Mouse (Mus musculus) adrenal gland, adult 18-20 months (tissue): ENCODE measurements around the gene Minpp1. TPM values are rescaled to one million over a fixed set of nuclear protein-coding genes. Genes with fewer than 3 reads are reported as not detected.

Experiments used
- DNase-seq, 2 experiments: peaks; one replicate each; pipeline ENCODE4 v3.0.0; 2021 to 2022; ENCODE audit warnings: low spot score in 2 of 2
- total RNA-seq, 2 experiments: library from RNA; stranded (reverse); gene quantifications; 1 replicate in 1 of 2; 2 replicates in 1 of 2; pipeline ENCODE4 v1.2.3; 2021

The Minpp1 gene
- total RNA-seq, 2 experiments from 2014 or later: 27.9 to 38.8 TPM

DNA sequence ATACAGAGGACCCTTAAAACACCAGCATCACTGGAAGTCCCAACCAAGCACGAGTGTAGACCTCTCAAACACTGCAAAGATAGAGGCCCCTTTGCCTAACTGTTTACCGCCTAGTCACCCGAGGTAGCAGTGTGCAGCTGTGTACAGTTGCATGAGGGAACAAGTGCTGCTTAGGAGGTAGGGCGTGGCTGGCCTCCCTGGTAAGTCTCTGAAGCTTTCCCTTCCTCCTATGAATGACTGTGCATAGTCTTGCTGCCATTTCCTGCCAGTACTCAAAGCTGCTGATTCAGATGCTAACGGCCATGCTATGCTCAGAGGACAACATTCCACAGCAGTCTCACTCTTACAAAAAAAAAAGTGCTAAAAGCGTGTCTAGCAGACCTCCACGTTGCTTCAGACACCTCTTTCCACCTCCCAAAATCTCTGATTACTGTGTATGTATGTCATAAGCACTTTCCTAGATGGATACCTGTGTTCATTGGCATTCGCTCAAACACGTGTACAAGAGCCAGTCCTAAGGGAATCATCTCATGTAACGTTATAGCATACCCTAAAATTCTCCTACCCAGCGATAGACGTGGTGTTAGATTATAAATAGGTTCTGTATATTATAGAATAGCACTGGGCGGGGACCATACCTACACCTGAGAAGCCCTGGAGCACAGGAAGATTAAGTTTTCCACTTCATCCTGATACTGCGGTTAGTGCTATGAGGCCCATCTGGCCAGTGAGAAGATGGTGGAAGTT, 38.4 kb downstream of the Minpp1 start:
- DNase-seq: no peak

DNA sequence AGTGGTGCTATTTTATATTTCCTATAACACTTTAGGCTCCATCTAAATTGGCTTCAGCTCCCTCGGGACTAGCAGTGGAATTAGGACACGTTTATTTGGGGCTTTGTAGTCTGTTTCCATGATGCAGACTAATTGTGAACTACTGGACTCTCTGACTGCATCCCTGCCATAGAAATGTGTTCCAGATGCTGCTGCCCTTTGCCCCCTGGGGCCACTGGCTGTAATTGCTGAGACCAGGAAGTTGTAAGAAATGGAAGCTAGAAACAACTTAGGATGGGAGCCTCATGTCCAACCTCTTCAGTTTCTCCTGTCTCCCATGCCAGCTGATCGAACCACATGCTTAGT, 38.9 kb downstream of the Minpp1 start:
- no peak for DNase-seq

DNA sequence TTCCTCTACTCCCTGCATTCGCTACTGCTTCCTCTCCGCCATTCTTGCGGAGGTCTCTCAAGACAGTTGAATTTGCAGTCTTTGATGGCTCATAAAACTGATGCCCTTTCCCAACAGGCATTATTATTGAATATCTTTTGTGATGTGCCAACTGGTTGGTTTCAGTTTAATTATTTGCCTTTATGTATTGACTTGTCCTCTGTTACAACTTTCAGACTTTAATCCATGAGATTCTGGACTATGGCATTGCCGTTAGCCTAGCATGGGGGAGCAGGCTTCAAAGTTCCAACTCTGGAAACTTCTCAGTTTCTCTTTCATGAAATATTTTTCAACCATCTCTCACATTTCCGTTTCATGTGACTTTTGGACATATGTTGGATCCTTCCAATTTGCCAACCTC, 41.6 kb downstream of the Minpp1 start:
- no peak for DNase-seq

DNA sequence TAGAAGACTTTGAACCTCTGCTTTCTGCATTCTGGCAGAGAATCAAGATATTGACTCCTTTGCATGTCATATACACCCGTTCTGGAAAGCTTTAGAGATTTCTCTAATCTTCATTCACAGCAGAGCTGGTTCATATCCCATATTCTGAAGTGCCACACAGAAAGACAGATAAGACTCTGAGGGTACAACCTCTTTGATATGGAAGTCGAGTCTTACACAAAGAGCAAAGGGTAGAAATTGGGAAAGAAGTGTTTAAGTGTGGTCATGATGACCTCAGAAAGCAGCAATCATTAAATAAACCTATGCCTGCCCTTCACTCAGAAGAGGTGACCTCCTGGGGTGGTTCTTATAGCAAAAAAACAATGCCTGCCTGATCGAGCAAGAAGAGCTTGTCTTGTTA, 43.2 kb downstream of the Minpp1 start:
- DNase-seq: no peak

DNA sequence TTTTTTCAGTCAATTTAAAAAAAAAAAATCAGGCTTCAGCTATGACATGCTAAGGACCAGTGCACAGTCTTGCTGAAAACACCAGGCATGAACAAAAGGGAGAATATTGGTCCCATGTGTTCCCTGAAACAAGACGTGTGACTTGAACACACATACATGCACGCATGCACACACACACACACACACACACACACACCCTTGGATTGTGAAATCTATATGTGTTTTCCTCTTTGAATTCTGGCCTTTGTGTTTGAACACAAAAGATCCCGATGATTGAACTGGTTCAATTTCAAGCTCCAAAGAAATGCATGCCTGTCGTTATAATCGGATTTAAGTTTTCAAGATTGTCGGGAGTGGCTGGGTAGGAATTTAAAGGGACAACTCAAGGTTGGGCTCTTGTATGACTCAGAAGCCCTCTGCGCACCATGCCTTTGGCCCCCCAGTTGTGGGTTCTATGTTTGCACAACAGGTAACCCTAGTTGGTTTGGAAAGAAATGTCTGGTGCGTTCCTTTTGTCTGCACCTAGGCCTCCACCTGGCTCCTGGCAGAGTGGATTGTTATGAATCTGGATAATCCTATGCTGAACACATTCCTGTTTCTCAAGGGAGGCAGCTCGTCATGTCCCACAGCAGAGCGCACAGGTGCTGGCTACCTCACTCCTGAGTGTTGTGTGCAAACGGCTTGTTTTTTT, 43.8 kb downstream of the Minpp1 start:
- DNase-seq: no peak

DNA sequence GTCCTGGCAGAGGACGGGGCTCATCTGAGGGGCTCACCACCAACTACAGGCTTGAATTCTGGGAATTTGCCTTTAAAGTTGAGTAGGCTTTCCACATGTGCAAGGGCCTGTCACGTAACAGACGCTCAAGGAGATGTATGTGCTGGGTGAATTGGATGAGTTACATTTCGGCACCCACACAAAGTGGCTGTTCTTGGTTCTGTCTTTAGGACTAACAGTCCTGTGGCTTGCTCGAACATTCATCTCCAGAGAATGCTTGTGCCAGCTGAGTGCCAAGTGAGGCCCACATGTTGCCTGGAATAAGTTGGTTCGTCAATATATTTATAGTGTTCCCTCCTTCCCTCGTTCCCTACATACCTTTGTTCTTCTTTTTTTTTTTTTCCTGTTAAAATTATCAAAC, 44.7 kb downstream of the Minpp1 start:
- DNase-seq: no peak

DNA sequence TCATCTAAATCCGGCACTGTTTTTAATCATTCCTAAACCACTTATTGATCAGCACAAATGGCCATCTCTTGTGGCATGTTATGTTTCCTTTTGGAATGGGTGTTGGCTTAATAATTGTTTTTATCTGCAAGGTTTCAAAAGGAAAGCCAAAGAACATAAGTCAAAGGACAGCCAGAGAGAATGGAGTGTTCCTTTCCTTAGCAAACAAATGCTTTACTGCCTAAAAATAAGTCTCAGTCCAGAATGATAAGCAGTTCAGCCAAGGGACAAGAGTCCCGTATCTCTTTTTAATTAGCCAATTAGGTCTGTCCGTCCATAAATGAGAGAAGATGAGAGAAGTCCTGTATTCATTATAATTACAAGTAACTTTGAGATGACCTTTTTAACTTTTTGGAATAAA, 46.8 kb downstream of the Minpp1 start:
- no peak for DNase-seq

DNA sequence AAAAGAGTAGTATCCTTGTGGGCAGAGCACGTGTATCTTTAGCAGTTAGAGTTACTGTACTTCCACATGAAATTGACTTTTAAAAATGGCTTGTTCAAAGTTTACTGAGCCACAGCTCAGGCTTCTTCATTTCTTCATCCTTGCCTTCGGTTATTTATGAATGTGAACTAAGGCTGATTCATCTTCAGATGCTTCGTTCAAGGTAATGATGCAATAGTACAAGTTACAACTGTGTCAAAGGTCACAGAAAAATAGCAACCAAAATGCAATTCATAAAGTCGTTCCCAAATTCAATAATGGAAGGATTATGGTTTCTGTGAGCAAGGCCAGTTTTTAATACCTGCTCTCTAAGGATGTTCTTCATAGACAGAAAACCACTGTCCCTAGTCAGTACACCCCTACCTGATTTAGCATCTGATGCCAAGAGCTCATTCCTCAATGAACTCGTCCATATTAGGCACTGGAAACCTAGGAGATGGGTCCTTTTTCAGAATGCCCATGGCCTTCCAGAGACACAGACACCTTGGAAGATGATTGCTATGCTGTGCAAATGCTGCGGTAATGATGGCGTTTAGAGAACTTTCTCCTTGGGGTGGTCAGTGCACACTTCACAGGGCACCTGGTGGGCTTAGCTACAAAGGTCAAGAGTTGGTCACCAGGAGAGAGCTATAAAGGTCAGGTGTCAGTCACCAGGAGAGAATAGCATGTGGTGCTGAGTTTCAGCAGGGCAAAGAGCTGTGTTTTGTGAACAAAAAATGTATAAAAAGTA, 47.4 kb downstream of the Minpp1 start:
- peak in 1 of 2 experiments; percentile 29 for DNase-seq

DNA sequence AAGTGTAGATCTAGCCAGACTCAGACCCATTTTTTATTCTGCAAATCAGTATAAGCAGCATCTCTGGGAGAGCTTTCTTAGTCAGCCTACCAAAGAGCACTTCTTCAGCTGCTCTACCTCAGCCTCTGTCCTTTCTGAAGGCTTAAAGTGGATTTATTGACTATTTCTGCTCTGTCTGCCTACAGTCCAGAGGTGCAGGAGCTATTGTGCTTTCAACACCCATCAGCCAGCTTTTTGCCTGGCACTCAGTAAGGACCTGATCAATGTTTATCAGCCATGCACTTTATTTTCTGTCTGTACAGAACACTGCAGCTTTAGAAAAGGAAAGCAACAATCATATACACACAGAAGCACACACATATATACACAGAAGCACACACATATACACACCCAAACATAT, 49.3 kb downstream of the Minpp1 start:
- DNase-seq: no peak

DNA sequence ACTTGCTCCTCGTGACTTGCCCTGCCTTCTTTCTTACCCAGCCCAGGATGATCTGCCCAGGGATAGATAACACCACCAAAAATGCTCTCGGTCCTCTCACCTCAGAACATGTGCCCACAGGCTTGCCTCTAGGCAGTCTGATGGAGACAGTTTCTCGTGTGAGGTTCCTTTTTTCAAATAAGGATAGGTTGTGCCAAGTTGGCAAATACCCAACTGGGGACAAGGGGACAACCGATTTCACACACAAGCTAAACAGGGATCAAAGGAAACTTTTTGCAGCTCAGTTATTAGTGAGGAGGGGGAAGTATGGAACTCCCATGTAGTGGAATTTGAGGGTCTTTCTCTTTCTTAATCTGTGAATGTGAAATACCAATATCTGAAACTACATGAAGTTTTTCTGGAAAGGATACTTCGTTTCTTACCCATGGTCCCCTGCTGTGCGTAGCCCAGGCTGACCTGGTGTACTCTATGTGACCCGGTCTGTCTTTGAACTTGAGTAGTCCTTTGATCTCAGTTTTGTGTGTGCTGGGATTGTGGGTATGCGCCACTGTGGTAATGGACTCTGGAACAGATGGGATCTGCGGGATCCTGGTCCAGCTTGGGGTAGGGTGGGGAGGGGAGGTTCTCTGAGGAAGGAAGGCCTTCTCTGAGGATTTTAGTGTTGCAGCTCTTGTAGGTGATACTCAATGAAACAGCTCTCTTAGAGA, 57.4 kb downstream of the Minpp1 start:
- DNase-seq: no peak

DNA sequence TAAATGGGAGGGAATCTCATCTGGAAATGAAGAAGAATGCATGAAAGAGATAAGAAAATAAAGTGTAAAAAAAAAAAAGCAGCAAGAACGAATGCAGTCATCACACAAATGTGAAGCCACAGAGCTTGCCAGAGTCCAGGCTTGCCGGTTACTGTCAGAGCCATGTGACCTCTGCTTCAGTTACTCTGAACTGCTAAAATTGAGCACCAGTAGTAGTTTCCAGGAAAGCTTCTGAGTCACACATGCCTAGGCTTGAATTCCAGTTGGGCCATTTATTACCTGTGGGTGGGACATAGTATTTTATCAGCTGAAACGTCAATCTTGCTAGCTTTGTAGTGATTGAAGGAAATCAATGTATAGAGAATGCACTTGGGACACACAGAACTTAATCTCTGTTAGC, 61.8 kb downstream of the Minpp1 start:
- peak in 1 of 2 experiments; percentile 14 for DNase-seq

DNA sequence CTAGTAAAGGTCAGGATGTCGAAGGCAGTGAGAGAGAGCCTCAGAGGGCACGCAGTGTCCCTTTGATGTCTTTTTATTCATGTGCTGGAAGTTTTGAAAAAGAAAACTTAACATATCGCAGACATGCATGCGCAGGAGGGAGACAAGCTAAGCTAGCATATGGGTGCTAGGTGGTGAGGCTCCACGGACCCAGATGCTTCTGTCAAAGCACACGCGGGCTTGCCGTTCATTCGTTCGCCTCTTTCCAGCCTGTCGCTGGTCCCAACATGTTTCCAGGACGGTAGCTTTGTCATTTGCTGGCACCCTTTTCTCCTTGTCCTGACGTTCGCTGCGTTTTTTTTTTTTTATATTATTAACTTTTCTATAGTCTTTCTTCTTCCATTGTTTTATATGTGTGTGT, 62.6 kb downstream of the Minpp1 start:
- no peak for DNase-seq

DNA sequence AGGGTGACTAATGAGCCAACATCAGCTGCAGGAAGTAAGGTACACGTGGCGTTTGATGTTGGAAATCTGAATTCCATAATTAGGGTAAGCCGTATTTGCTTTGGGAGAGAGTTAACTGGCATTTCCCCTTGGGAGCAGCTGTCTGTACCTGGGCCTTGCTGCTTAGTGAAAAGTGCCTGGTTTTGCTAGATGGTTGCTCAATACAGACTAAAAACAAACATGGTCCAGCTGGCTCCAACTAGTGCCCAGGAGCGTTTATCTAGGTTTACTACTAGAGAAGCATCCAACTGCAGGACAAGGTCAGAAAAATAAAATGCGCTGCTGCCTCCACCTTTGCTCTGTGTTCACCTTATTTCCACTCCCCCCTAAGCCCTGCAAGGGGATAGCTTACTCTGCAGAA, 64.9 kb downstream of the Minpp1 start:
- DNase-seq: no peak

DNA sequence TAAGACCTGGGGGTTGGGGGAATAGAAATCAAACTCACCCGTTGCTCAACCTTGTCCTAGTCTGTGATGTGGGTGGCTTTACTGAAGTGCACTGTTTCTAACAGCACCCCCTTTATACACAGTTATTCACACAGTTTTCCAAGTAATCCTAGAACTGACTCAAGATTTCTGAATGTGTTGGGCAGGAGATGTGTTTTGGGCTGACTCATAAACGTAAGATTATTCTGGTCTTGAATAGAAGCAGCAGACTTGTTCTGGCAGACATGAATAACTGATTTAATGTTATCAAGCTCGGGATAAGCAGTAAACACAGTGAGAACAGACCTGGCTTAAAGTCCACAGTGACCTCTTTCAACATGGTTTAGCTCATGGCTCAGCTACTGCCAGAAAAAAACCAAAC, 65.9 kb downstream of the Minpp1 start:
- no peak for DNase-seq

DNA sequence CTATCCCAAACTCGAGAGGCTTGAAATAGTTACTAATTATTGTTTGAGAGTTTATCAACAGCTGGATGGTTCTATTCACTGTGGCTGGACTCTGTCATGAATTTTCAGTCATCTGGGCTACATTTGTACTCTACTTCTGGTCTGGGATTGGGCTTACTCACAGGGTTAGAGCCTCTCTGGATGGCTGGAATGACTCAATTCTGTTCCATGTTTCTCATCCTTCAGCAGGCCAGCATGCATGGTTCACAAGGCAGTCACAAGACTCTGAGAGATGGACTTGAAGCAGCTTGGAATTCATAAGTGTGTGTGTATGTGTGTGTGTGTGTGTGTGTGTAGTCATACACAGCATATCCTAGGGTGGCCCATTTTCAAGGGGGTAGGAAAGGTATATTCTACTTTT, 66.5 kb downstream of the Minpp1 start:
- DNase-seq: no peak

DNA sequence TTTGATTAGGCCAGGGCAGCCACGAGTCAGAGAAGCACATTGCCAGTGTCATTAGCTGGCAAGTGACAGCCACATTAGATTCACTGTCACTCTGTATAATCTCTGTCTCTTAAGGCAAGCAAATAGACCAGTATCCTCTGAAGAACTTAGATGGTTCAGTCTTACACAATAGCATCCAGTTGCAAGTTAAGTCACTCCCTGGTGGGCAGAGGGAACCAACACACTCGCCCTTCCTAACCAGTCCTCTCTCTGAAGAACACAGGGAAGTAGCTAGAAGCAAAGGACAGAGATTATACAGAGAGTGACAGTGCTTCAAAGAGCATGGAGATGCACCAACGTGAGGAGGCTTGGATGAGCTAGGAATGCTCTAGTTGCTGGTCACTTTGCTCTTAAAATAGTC, 67.7 kb downstream of the Minpp1 start:
- no peak for DNase-seq

DNA sequence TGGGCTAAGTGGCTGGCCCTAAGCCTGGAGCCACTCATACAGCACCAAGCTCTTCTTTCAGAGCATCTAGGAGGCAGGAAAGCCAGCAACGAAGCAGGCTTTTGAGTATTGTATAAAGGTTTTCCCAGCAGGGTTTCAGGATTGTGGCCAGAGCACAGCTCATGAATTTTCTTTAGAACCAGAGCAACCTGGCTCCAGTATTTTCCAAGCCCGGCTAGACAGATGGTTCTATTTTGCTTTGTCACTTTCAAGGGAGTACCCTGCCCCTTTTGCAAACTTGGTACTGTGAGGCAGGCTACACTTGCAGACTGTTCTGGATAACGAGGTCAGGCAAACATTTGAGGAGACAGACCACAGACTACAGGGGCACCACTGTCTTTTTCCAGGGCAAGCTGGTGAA, 69.7 kb downstream of the Minpp1 start:
- DNase-seq: no peak
